Comparison of ENCODE assay signal across 8 mouse cellular contexts in the genomic region with DNA sequence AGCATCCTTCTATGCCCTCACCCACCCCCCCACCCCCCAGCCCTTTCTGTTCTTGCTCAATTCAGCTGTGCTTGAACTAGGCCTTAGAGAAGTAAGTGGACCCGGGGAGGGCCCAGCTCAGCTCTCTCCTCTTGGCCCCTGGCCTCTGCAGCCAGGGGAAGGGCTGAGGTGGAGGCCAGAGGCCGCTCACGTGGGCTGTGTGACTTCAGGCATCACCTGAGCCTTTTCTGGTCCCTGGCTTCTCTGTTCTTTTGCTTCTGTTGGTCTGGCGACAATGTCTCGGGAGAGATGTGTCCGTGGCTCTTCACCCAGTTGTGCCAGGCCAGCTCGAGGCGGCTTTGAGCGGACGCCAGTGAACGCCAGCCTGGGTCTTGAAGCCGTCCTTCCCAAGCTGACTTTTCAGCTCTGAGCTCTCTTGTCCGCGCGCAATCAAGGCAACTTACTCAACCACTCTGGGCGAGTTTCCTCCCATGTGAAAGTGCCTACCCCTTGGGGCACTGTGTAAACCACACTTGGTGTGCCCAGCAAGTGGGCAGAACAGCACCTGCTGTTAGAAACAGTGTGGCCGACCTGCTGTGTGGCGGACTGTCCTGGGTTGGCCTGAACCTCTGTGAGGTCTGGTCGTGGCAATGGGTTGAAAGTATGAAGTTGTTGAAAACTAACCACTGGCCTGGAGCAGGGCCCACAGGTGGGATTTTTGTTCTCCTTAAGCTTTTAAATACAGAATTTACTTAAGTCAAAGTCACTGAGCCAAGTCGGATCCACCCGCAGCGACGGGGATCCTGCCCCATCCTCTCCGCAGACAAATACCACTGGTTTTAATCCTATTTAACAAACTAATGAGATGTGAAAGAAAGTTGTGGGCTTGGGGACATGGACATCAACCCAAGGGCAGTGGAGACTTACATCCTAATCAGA.
DNase-seq lines count a peak whose midpoint lies in the region; ATAC-seq and TF ChIP-seq lines count a peak whose summit lies in the region.

No protein-coding gene starts in this region.

- no peak for ATAC-seq in G1E (ENCODE audit: extremely low read depth, insufficient number of reproducible peaks, low FRiP score, poor library complexity, severe bottlenecking)
- ATAC-seq in hindbrain, embryonic 11.5 days (ENCODE audit: low FRiP score): no peak

- no peak for DNase-seq in heart, embryonic 10.5 days (ENCODE audit: low spot score)
- no peak for DNase-seq in heart, postnatal 4 days
- DNase-seq in G1E (ENCODE audit: low spot score): no peak
- no peak for DNase-seq in hindbrain, embryonic 11.5 days (ENCODE audit: low spot score)
- DNase-seq in lung, postnatal 4 days: peak; percentile 56 to 59
- DNase-seq in layer of hippocampus, adult 2 months (ENCODE audit: low spot score in 2 of 2): no peak
- DNase-seq in gastrocnemius, postnatal 4 days (ENCODE audit: low spot score in 2 of 2): no peak
- no peak for DNase-seq in ovary, postnatal 14 days (ENCODE audit: low spot score)

- H3K9ac ChIP-seq in hindbrain, embryonic 11.5 days (ENCODE audit: low read depth, low read length): no peak overlapping the region; the same call in 1 of the 2 replicates

- peak overlapping the region; percentile 91 for H3K4me2 ChIP-seq in hindbrain, embryonic 11.5 days (replicated peaks; ENCODE audit: low read depth, low read length)

- H3K9me3 ChIP-seq in heart, embryonic 10.5 days: no peaks in the 10 kb centered on the region
- H3K9me3 ChIP-seq in G1E (replicated peaks): no peaks in the 10 kb centered on the region
- no peaks in the 10 kb centered on the region for H3K9me3 ChIP-seq in hindbrain, embryonic 11.5 days (ENCODE audit: control insufficient read depth, low read length)

- H3K27ac ChIP-seq in heart, embryonic 10.5 days: peak overlapping the region; percentile 97
- no peak overlapping the region for H3K27ac ChIP-seq in hindbrain, embryonic 11.5 days (ENCODE audit: low read depth, low read length)
- no peak overlapping the region for H3K27ac ChIP-seq in layer of hippocampus, adult 2 months

- peaks cover 6% of the 10 kb centered on the region for H3K27me3 ChIP-seq in heart, embryonic 10.5 days (ENCODE audit: insufficient read depth, poor library complexity, severe bottlenecking)
- H3K27me3 ChIP-seq in G1E (ENCODE audit: insufficient read depth, low read length): peaks cover 53% of the 10 kb centered on the region
- H3K27me3 ChIP-seq in hindbrain, embryonic 11.5 days (ENCODE audit: control insufficient read depth, insufficient read depth, low read length): no peaks in the 10 kb centered on the region

- 0 out of 2 replicates have a peak, but pooled peaks cover 5% of the 10 kb centered on the region for H3K36me3 ChIP-seq in heart, embryonic 10.5 days
- H3K36me3 ChIP-seq in G1E (replicated peaks): peaks cover 13% of the 10 kb centered on the region
- no peaks in the 10 kb centered on the region for H3K36me3 ChIP-seq in hindbrain, embryonic 11.5 days (ENCODE audit: control insufficient read depth, insufficient read depth, low read length)

- peak overlapping the region; percentile 72; the same call in 1 of the 2 replicates for H3K4me3 ChIP-seq in heart, embryonic 10.5 days
- peak overlapping the region; percentile 73; the same call in 1 of the 2 replicates for H3K4me3 ChIP-seq in G1E (ENCODE audit: low read depth, low read length)
- no peak overlapping the region for H3K4me3 ChIP-seq in hindbrain, embryonic 11.5 days (ENCODE audit: low read depth, low read length)
- H3K4me3 ChIP-seq in layer of hippocampus, adult 2 months: no peak overlapping the region

- peaks cover 65% of the 10 kb centered on the region for H3K4me1 ChIP-seq in heart, embryonic 10.5 days
- peaks cover 59% of the 10 kb centered on the region for H3K4me1 ChIP-seq in G1E (ENCODE audit: insufficient read depth, low read depth, low read length)
- H3K4me1 ChIP-seq in hindbrain, embryonic 11.5 days (replicated peaks; ENCODE audit: control insufficient read depth, insufficient read depth, low read length): peaks cover 8% of the 10 kb centered on the region; the same call in 1 of the 2 replicates

- 81% methylated on average over 24 of the region's 24 CpGs for WGBS in heart, embryonic 10.5 days
- 77% methylated on average over 23 of the region's 24 CpGs for WGBS in hindbrain, embryonic 11.5 days

- no peak for TF ChIP-seq CTCF in G1E (IDR thresholded peaks at IDR 0.05; ENCODE audit: low read depth, low read length)
- TF ChIP-seq CTCF in layer of hippocampus, adult 2 months (conservative IDR thresholded peaks at IDR 0.05): no peak

Comparison
In these comparisons a context has a peak if more than half of its experiments do, and no peak if none do; other contexts are left out.
1. DNase-seq: peak in lung, postnatal 4 days (2 of 2); none in heart, embryonic 10.5 days (single experiment), heart, postnatal 4 days (single experiment), G1E (single experiment), hindbrain, embryonic 11.5 days (single experiment), layer of hippocampus, adult 2 months (0 of 2), gastrocnemius, postnatal 4 days (0 of 2) and ovary, postnatal 14 days (single experiment).
2. H3K4me3 ChIP-seq: peak in heart, embryonic 10.5 days (single experiment) and G1E (single experiment); none in hindbrain, embryonic 11.5 days (single experiment) and layer of hippocampus, adult 2 months (single experiment).